Mouse (Mus musculus): ENCODE data around the gene Clec4a3. TPM values are rescaled to one million over a fixed set of nuclear protein-coding genes. Genes with fewer than 3 reads are reported as not detected.

Gene Clec4a3
- polyA plus RNA-seq (2015; fragmentation: Nextera tagmentation; extraction: Ambion mirVana), result 0.78 and 1.0 TPM in 2 replicates

DNA sequence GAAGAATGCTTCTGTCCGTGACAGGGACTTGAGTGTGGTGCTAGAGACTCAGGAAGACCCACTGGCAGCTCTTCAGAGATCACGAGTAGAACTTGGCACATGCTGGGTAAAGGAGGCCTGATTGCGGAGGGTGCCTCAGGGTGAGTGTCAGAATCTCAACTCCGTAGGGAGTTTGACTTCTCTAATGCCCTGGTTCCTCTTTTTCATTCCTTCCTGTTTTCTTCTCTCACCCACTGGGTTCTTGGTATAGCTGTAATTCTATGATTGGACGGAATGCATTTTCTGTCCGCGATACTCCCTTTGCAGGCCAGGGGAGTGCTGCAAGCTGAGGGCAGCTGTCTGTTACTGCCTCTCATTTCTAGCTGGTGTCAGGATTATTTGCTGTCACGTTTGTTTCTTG is at the start of gene Clec4a3:
Gene Clec4a3 (plus strand): TSS at position 115 of the 400 bp plus-strand sequence.
- no peak within 1 kb of the TSS for H3K9ac ChIP-seq (ENCODE audit: low read depth, low read length)
- no peak within 1 kb of the TSS for H3K27ac ChIP-seq (ENCODE audit: low read depth, low read length)
- ATAC-seq, result no peak
- H3K4me1 ChIP-seq (replicated peaks; ENCODE audit: control insufficient read depth, insufficient read depth, low read length), result no peaks in the 10 kb centered on the region
- no peak within 1 kb of the TSS for H3K4me2 ChIP-seq (replicated peaks; ENCODE audit: low read depth)
- H3K27me3 ChIP-seq (replicated peaks; ENCODE audit: control insufficient read depth, insufficient read depth, low read length), result no peaks in the 10 kb centered on the region
- no peaks in the 10 kb centered on the region for H3K9me3 ChIP-seq (ENCODE audit: control insufficient read depth)
- H3K4me3 ChIP-seq (ENCODE audit: low read depth, low read length), result no peak within 1 kb of the TSS
- WGBS, result 81% methylated on average over 8 of the region's 8 CpGs
- TF ChIP-seq CTCF (IDR thresholded peaks at IDR 0.05; ENCODE audit: low read depth), result no peak
- no peaks in the 10 kb centered on the region for H3K36me3 ChIP-seq (ENCODE audit: control insufficient read depth, insufficient read depth)

DNA sequence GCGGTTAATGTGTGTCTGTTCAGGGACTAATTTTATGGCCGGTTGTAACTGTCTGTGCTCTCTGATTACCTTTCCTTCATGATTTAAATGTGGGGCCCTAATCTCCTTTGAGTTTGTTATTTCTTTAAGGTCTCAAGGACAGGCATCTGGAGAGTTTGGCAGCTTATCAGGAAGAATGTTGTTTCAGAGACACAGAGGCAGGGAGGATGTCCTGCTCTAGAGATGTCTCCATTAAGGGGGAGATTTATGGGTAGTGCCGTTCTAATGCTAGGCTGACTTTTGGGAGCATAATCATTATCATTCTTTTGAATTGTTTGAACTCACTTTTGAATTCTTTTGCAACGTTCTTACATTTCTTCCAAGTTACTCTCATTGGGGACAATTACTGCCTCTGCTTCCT is 32.4 kb upstream of the Clec4a3 start:
- 13% methylated on average over 4 of the region's 4 CpGs for WGBS
- no peaks in the 10 kb centered on the region for H3K36me3 ChIP-seq (ENCODE audit: control insufficient read depth, insufficient read depth)
- no peaks in the 10 kb centered on the region for H3K27me3 ChIP-seq (replicated peaks; ENCODE audit: control insufficient read depth, insufficient read depth, low read length)
- no peaks in the 10 kb centered on the region for H3K9me3 ChIP-seq (ENCODE audit: control insufficient read depth)
- no peak for TF ChIP-seq CTCF (IDR thresholded peaks at IDR 0.05; ENCODE audit: low read depth)
- no peak overlapping the region for H3K4me2 ChIP-seq (replicated peaks; ENCODE audit: low read depth)
- H3K4me3 ChIP-seq (ENCODE audit: low read depth, low read length), result no peak overlapping the region
- H3K27ac ChIP-seq (ENCODE audit: low read depth, low read length), result no peak overlapping the region
- ATAC-seq, result no peak
- no peaks in the 10 kb centered on the region for H3K4me1 ChIP-seq (replicated peaks; ENCODE audit: control insufficient read depth, insufficient read depth, low read length)
- no peak overlapping the region for H3K9ac ChIP-seq (ENCODE audit: low read depth, low read length)

DNA sequence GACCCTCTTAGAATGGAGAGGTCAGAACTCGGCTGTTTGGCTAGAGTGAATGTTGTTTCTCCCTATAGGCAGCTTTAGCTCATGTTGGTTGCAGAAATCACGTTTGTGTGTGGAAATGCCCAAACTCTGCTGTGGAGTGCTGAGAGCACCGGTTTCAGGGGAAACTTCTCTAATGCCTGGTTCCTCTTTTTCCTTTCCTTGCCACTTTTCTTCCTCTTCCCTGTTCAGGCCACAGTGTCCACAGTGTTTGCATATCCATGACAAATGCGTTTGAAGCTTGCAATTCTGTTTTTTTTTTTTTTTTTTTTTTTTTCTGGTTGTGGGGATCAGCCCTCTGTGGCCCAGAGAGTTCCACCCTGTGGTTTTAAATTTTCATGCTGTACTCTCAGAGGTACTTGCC is 30.9 kb upstream of the Clec4a3 start, which contains the start of gene Clec4a1:
Gene Clec4a1 (plus strand): TSS at position 398 of the 400 bp plus-strand sequence.
- no peaks in the 10 kb centered on the region for H3K9me3 ChIP-seq (ENCODE audit: control insufficient read depth)
- H3K27me3 ChIP-seq (replicated peaks; ENCODE audit: control insufficient read depth, insufficient read depth, low read length), result no peaks in the 10 kb centered on the region
- no peaks in the 10 kb centered on the region for H3K36me3 ChIP-seq (ENCODE audit: control insufficient read depth, insufficient read depth)
- H3K9ac ChIP-seq (ENCODE audit: low read depth, low read length), result no peak within 1 kb of the TSS
- TF ChIP-seq CTCF (IDR thresholded peaks at IDR 0.05; ENCODE audit: low read depth), result no peak
- no peaks in the 10 kb centered on the region for H3K4me1 ChIP-seq (replicated peaks; ENCODE audit: control insufficient read depth, insufficient read depth, low read length)
- no peak for ATAC-seq
- WGBS, result 51% methylated on average over 4 of the region's 4 CpGs
- no peak within 1 kb of the TSS for H3K4me2 ChIP-seq (replicated peaks; ENCODE audit: low read depth)
- H3K27ac ChIP-seq (ENCODE audit: low read depth, low read length), result no peak within 1 kb of the TSS
- no peak within 1 kb of the TSS for H3K4me3 ChIP-seq (ENCODE audit: low read depth, low read length)

DNA sequence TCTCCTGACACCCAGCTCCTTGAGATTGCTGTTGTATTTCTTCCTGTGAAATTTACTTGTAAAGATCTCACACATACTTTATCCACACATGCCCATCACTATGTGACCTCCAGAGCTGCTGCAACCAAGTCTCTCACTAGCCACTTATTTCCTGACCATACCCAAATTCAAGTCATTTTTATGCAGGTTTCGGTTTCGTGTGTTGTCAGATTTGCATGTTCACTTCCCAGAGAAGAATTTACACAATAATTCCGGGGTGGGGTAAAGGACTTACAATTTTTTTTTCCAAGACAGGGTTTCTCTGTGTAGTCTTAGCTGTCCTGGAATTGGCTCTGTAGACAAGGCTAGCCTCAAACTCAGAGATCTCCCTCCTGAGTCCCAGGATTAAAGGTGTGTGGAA is 17.5 kb upstream of the Clec4a3 start:
- no peak for TF ChIP-seq CTCF (IDR thresholded peaks at IDR 0.05; ENCODE audit: low read depth)
- WGBS, result 72% methylated on average over 3 of the region's 3 CpGs
- no peaks in the 10 kb centered on the region for H3K27me3 ChIP-seq (replicated peaks; ENCODE audit: control insufficient read depth, insufficient read depth, low read length)
- no peak overlapping the region for H3K4me3 ChIP-seq (ENCODE audit: low read depth, low read length)
- H3K36me3 ChIP-seq (ENCODE audit: control insufficient read depth, insufficient read depth), result no peaks in the 10 kb centered on the region
- H3K4me2 ChIP-seq (replicated peaks; ENCODE audit: low read depth), result no peak overlapping the region
- no peaks in the 10 kb centered on the region for H3K9me3 ChIP-seq (ENCODE audit: control insufficient read depth)
- H3K9ac ChIP-seq (ENCODE audit: low read depth, low read length), result no peak overlapping the region
- H3K27ac ChIP-seq (ENCODE audit: low read depth, low read length), result no peak overlapping the region
- no peak for ATAC-seq
- no peaks in the 10 kb centered on the region for H3K4me1 ChIP-seq (replicated peaks; ENCODE audit: control insufficient read depth, insufficient read depth, low read length)

DNA sequence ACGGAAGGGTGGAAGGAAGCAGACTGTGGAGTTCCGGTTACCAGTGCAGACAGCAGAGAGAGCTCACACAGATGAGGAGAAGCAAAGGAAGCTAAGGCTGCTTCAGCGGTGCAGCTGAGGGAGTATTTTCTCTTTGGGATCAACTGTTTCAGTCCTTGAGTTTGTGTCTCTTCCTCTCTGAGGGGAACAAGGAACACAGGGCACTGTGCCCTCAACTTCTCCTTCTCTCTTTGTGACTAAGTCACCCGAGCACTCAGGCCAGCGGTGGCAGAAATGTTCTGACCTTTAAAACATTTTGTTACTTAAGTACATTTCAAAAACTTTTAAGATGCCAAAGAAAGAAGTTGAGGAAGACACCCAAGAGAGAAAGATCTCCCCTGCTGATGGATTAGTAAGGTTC is 12.7 kb upstream of the Clec4a3 start:
- H3K27ac ChIP-seq (ENCODE audit: low read depth, low read length), result no peak overlapping the region
- H3K4me3 ChIP-seq (ENCODE audit: low read depth, low read length), result no peak overlapping the region
- no peaks in the 10 kb centered on the region for H3K4me1 ChIP-seq (replicated peaks; ENCODE audit: control insufficient read depth, insufficient read depth, low read length)
- H3K27me3 ChIP-seq (replicated peaks; ENCODE audit: control insufficient read depth, insufficient read depth, low read length), result no peaks in the 10 kb centered on the region
- TF ChIP-seq CTCF (IDR thresholded peaks at IDR 0.05; ENCODE audit: low read depth), result no peak
- no peaks in the 10 kb centered on the region for H3K36me3 ChIP-seq (ENCODE audit: control insufficient read depth, insufficient read depth)
- H3K9me3 ChIP-seq (ENCODE audit: control insufficient read depth), result no peaks in the 10 kb centered on the region
- H3K4me2 ChIP-seq (replicated peaks; ENCODE audit: low read depth), result no peak overlapping the region
- no peak for ATAC-seq
- no peak overlapping the region for H3K9ac ChIP-seq (ENCODE audit: low read depth, low read length)
- 79% methylated on average over 5 of the region's 5 CpGs for WGBS

DNA sequence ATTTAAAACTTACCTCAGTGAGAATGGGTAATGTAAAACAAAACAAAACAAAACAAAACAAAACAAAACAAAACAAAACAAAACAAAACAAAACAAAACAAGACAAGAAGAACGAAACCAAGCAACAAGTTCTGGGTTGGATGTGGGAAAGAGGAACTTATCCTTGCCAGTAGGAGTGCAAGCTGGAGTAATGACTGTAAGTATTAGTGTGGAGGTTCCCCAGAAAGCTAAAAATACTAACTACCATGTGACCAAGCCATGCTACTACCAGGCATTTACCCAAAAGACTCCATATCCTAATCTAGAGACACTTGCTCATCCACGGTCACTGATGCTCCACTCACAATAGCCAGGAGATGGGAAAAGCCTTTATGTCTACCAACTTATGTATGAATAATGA is 5.6 kb upstream of the Clec4a3 start:
- H3K4me3 ChIP-seq (ENCODE audit: low read depth, low read length), result no peak overlapping the region
- H3K4me2 ChIP-seq (replicated peaks; ENCODE audit: low read depth), result no peak overlapping the region
- no peak overlapping the region for H3K27ac ChIP-seq (ENCODE audit: low read depth, low read length)
- no peaks in the 10 kb centered on the region for H3K27me3 ChIP-seq (replicated peaks; ENCODE audit: control insufficient read depth, insufficient read depth, low read length)
- no peaks in the 10 kb centered on the region for H3K36me3 ChIP-seq (ENCODE audit: control insufficient read depth, insufficient read depth)
- no peak for ATAC-seq
- TF ChIP-seq CTCF (IDR thresholded peaks at IDR 0.05; ENCODE audit: low read depth), result no peak
- H3K9me3 ChIP-seq (ENCODE audit: control insufficient read depth), result no peaks in the 10 kb centered on the region
- 89% methylated on average over 2 of the region's 2 CpGs for WGBS
- no peaks in the 10 kb centered on the region for H3K4me1 ChIP-seq (replicated peaks; ENCODE audit: control insufficient read depth, insufficient read depth, low read length)
- no peak overlapping the region for H3K9ac ChIP-seq (ENCODE audit: low read depth, low read length)

DNA sequence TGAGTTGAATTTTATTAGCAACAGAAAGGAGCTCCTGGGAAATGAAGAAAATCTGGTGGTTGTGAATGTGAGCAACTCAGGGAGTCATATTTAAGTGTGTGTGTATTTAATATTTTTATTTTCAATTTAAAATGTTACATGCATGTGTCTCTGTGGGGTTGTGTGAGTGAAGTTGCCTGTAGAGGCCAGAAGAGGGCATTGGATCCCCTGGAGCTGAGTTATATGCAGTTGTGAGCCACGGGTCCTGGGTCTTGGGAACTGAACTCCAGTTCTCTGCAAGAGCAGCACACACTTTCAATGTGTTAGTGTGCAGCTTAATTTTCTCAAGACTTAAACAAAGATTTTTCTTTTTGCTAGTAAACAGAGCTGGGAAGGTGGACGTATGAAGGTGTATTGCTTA is 12.2 kb downstream of the Clec4a3 start:
- no peak overlapping the region for H3K4me3 ChIP-seq (ENCODE audit: low read depth, low read length)
- no peaks in the 10 kb centered on the region for H3K27me3 ChIP-seq (replicated peaks; ENCODE audit: control insufficient read depth, insufficient read depth, low read length)
- H3K9ac ChIP-seq (ENCODE audit: low read depth, low read length), result no peak overlapping the region
- H3K27ac ChIP-seq (ENCODE audit: low read depth, low read length), result no peak overlapping the region
- no peaks in the 10 kb centered on the region for H3K4me1 ChIP-seq (replicated peaks; ENCODE audit: control insufficient read depth, insufficient read depth, low read length)
- WGBS, result 78% methylated on average over 2 of the region's 2 CpGs
- TF ChIP-seq CTCF (IDR thresholded peaks at IDR 0.05; ENCODE audit: low read depth), result no peak
- no peak for ATAC-seq
- no peak overlapping the region for H3K4me2 ChIP-seq (replicated peaks; ENCODE audit: low read depth)
- no peaks in the 10 kb centered on the region for H3K36me3 ChIP-seq (ENCODE audit: control insufficient read depth, insufficient read depth)
- no peaks in the 10 kb centered on the region for H3K9me3 ChIP-seq (ENCODE audit: control insufficient read depth)
